Mouse (Mus musculus) olfactory bulb, adult 2 months (tissue): Measurements from ENCODE around the gene Ank3.

Source experiments
- CTCF ChIP-seq: fragments of 200-500 bp; IDR thresholded peaks from 2 replicates; pipeline ENCODE4 v1.5.1; 2012; ENCODE audit warnings: low read depth, mild to moderate bottlenecking, low read length, moderate library complexity; ENCODE audit not compliant: insufficient read depth
- POLR2A ChIP-seq: fragments of 200-500 bp; IDR thresholded peaks from 2 replicates; pipeline ENCODE4 v1.6.1; 2012; ENCODE audit warnings: mild to moderate bottlenecking, low read depth, low read length, moderate library complexity; ENCODE audit not compliant: insufficient read depth

DNA sequence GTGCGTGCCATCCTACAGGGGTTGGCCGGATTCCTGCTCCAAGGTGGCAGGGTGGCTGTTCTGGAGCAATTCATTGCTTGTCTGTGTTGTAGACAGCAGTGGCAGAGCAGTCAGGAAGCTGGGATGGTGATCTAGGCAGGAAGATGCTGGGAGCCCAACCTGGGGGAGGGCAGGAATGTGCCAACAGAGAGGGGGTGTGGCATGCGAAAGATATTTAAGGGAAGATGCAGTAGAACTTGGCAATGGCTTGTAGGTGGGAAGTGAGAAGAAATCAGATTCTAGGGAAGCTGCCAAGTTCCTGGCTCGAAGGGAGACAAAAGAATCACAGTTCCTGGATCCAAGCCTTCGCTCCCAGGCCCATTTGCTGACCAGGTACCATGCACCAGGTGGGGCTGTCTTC lies 312.2 kb downstream of the Ank3 start:
- TF ChIP-seq CTCF = no peak
- no peak for TF ChIP-seq POLR2A
